Mouse (Mus musculus): ENCODE measurements around the gene Tnrc6c. TPM values are rescaled to one million over a fixed set of nuclear protein-coding genes. Genes with fewer than 3 reads are reported as not detected.

Tnrc6c gene
- polyA plus RNA-seq, 1 experiment from 2014 or later = 18.8 TPM

GRCm38 (mm10) chr11:117674531-117674930 is 20.4 kb downstream of the Tnrc6c start:
- ATAC-seq (replicated peaks; ENCODE audit: low FRiP score) = no peak
- Histone ChIP-seq H3K27me3 (ENCODE audit: control insufficient read depth, insufficient read depth, low read length) (no peaks in the 10 kb centered on the region), H3K4me1 (replicated peaks; ENCODE audit: control insufficient read depth, insufficient read depth, low read length) (peaks cover 4% of the 10 kb centered on the region; the same call in 1 of the 2 replicates), H3K36me3 (ENCODE audit: control insufficient read depth, insufficient read depth, low read length) (no peaks in the 10 kb centered on the region), H3K9me3 (ENCODE audit: control insufficient read depth, low read length) (no peaks in the 10 kb centered on the region), H3K4me3 (ENCODE audit: low read depth, low read length) (no peak overlapping the region), H3K4me2 (ENCODE audit: low read depth, low read length, severe bottlenecking) (no peak overlapping the region), H3K27ac (ENCODE audit: low read depth, low read length) (no peak overlapping the region), H3K9ac (ENCODE audit: low read length) (no peak overlapping the region)
- no peak for DNase-seq (ENCODE audit: low spot score)
- 91% methylated on average over 1 of the region's 1 CpGs for WGBS

GRCm38 (mm10) chr11:117676649-117677048 is 22.6 kb downstream of the Tnrc6c start:
- Histone ChIP-seq H3K27ac (ENCODE audit: low read depth, low read length) (no peak overlapping the region), H3K4me2 (ENCODE audit: low read depth, low read length, severe bottlenecking) (no peak overlapping the region), H3K9ac (ENCODE audit: low read length) (no peak overlapping the region), H3K4me3 (ENCODE audit: low read depth, low read length) (no peak overlapping the region), H3K27me3 (ENCODE audit: control insufficient read depth, insufficient read depth, low read length) (no peaks in the 10 kb centered on the region), H3K9me3 (ENCODE audit: control insufficient read depth, low read length) (no peaks in the 10 kb centered on the region), H3K36me3 (ENCODE audit: control insufficient read depth, insufficient read depth, low read length) (no peaks in the 10 kb centered on the region), H3K4me1 (replicated peaks; ENCODE audit: control insufficient read depth, insufficient read depth, low read length) (peaks cover 4% of the 10 kb centered on the region; the same call in 1 of the 2 replicates)
- DNase-seq (ENCODE audit: low spot score) (no peak), ATAC-seq (replicated peaks; ENCODE audit: low FRiP score) (no peak)
- WGBS = 5% methylated on average over 2 of the region's 2 CpGs

- no peaks in the 10 kb centered on the region for H3K36me3 ChIP-seq (ENCODE audit: control insufficient read depth, insufficient read depth, low read length)
- no peak overlapping the region for H3K27ac ChIP-seq (ENCODE audit: low read depth, low read length)
- H3K4me2 ChIP-seq (ENCODE audit: low read depth, low read length, severe bottlenecking) = no peak overlapping the region
- DNase-seq (ENCODE audit: low spot score) = no peak
- no peak overlapping the region for H3K9ac ChIP-seq (ENCODE audit: low read length)
- no peak overlapping the region for H3K4me3 ChIP-seq (ENCODE audit: low read depth, low read length)
- 71% methylated on average over 3 of the region's 3 CpGs for WGBS
- no peaks in the 10 kb centered on the region for H3K9me3 ChIP-seq (ENCODE audit: control insufficient read depth, low read length)
- no peaks in the 10 kb centered on the region for H3K27me3 ChIP-seq (ENCODE audit: control insufficient read depth, insufficient read depth, low read length)
- peaks cover 4% of the 10 kb centered on the region; the same call in 1 of the 2 replicates for H3K4me1 ChIP-seq (replicated peaks; ENCODE audit: control insufficient read depth, insufficient read depth, low read length)
- no peak for ATAC-seq (replicated peaks; ENCODE audit: low FRiP score)
Observed at GRCm38 (mm10) chr11:117677111-117677510, 23.0 kb downstream of the Tnrc6c start.

- Histone ChIP-seq H3K27ac (ENCODE audit: low read depth, low read length) (no peak overlapping the region), H3K4me3 (ENCODE audit: low read depth, low read length) (no peak overlapping the region), H3K36me3 (ENCODE audit: control insufficient read depth, insufficient read depth, low read length) (no peaks in the 10 kb centered on the region), H3K4me1 (replicated peaks; ENCODE audit: control insufficient read depth, insufficient read depth, low read length) (peaks cover 4% of the 10 kb centered on the region; the same call in 1 of the 2 replicates), H3K27me3 (ENCODE audit: control insufficient read depth, insufficient read depth, low read length) (no peaks in the 10 kb centered on the region), H3K9me3 (ENCODE audit: control insufficient read depth, low read length) (no peaks in the 10 kb centered on the region), H3K4me2 (ENCODE audit: low read depth, low read length, severe bottlenecking) (no peak overlapping the region), H3K9ac (ENCODE audit: low read length) (no peak overlapping the region)
- DNase-seq (ENCODE audit: low spot score) (no peak), ATAC-seq (replicated peaks; ENCODE audit: low FRiP score) (no peak)
- WGBS = 86% methylated on average over 3 of the region's 3 CpGs
Observed at GRCm38 (mm10) chr11:117677594-117677993, 23.5 kb downstream of the Tnrc6c start.

GRCm38 (mm10) chr11:117678155-117678554 is 24.1 kb downstream of the Tnrc6c start:
- no peak overlapping the region for H3K27ac ChIP-seq (ENCODE audit: low read depth, low read length)
- peaks cover 4% of the 10 kb centered on the region; the same call in 1 of the 2 replicates for H3K4me1 ChIP-seq (replicated peaks; ENCODE audit: control insufficient read depth, insufficient read depth, low read length)
- no peak for ATAC-seq (replicated peaks; ENCODE audit: low FRiP score)
- no peaks in the 10 kb centered on the region for H3K27me3 ChIP-seq (ENCODE audit: control insufficient read depth, insufficient read depth, low read length)
- H3K36me3 ChIP-seq (ENCODE audit: control insufficient read depth, insufficient read depth, low read length) = no peaks in the 10 kb centered on the region
- WGBS = 94% methylated on average over 4 of the region's 4 CpGs
- no peak overlapping the region for H3K9ac ChIP-seq (ENCODE audit: low read length)
- no peak overlapping the region for H3K4me3 ChIP-seq (ENCODE audit: low read depth, low read length)
- no peaks in the 10 kb centered on the region for H3K9me3 ChIP-seq (ENCODE audit: control insufficient read depth, low read length)
- no peak overlapping the region for H3K4me2 ChIP-seq (ENCODE audit: low read depth, low read length, severe bottlenecking)
- DNase-seq (ENCODE audit: low spot score) = no peak

- ATAC-seq (replicated peaks; ENCODE audit: low FRiP score) = no peak
- no peaks in the 10 kb centered on the region for H3K9me3 ChIP-seq (ENCODE audit: control insufficient read depth, low read length)
- no peak for DNase-seq (ENCODE audit: low spot score)
- H3K4me2 ChIP-seq (ENCODE audit: low read depth, low read length, severe bottlenecking) = no peak overlapping the region
- H3K9ac ChIP-seq (ENCODE audit: low read length) = no peak overlapping the region
- no peak overlapping the region for H3K27ac ChIP-seq (ENCODE audit: low read depth, low read length)
- no peak overlapping the region for H3K4me3 ChIP-seq (ENCODE audit: low read depth, low read length)
- no peaks in the 10 kb centered on the region for H3K36me3 ChIP-seq (ENCODE audit: control insufficient read depth, insufficient read depth, low read length)
- no peaks in the 10 kb centered on the region for H3K27me3 ChIP-seq (ENCODE audit: control insufficient read depth, insufficient read depth, low read length)
- WGBS = 71% methylated on average over 2 of the region's 2 CpGs
- H3K4me1 ChIP-seq (replicated peaks; ENCODE audit: control insufficient read depth, insufficient read depth, low read length) = peaks cover 4% of the 10 kb centered on the region; the same call in 1 of the 2 replicates
Observed at GRCm38 (mm10) chr11:117678740-117679139, 24.7 kb downstream of the Tnrc6c start.

- no peak for DNase-seq (ENCODE audit: low spot score)
Observed at GRCm38 (mm10) chr11:117684640-117685039, 30.6 kb downstream of the Tnrc6c start.

GRCm38 (mm10) chr11:117685461-117685860 is 31.4 kb downstream of the Tnrc6c start:
- no peaks in the 10 kb centered on the region for H3K36me3 ChIP-seq (ENCODE audit: control insufficient read depth, insufficient read depth, low read length)
- no peaks in the 10 kb centered on the region for H3K27me3 ChIP-seq (ENCODE audit: control insufficient read depth, insufficient read depth, low read length)
- H3K4me1 ChIP-seq (replicated peaks; ENCODE audit: control insufficient read depth, insufficient read depth, low read length) = peaks cover 5% of the 10 kb centered on the region; the same call in 1 of the 2 replicates
- DNase-seq (ENCODE audit: low spot score) = no peak
- H3K4me3 ChIP-seq (ENCODE audit: low read depth, low read length) = no peak overlapping the region
- H3K9me3 ChIP-seq (ENCODE audit: control insufficient read depth, low read length) = no peaks in the 10 kb centered on the region
- H3K27ac ChIP-seq (ENCODE audit: low read depth, low read length) = no peak overlapping the region
- no peak overlapping the region for H3K9ac ChIP-seq (ENCODE audit: low read length)
- no peak for ATAC-seq (replicated peaks; ENCODE audit: low FRiP score)
- 77% methylated on average over 3 of the region's 3 CpGs for WGBS
- H3K4me2 ChIP-seq (ENCODE audit: low read depth, low read length, severe bottlenecking) = no peak overlapping the region

More at GRCm38 (mm10) chr11:117684640-117685039, 30.6 kb downstream of the Tnrc6c start:
- Histone ChIP-seq H3K27ac (ENCODE audit: low read depth, low read length) (no peak overlapping the region), H3K9ac (ENCODE audit: low read length) (no peak overlapping the region), H3K9me3 (ENCODE audit: control insufficient read depth, low read length) (no peaks in the 10 kb centered on the region), H3K4me3 (ENCODE audit: low read depth, low read length) (no peak overlapping the region), H3K4me1 (replicated peaks; ENCODE audit: control insufficient read depth, insufficient read depth, low read length) (peaks cover 5% of the 10 kb centered on the region; the same call in 1 of the 2 replicates), H3K36me3 (ENCODE audit: control insufficient read depth, insufficient read depth, low read length) (no peaks in the 10 kb centered on the region), H3K4me2 (ENCODE audit: low read depth, low read length, severe bottlenecking) (no peak overlapping the region), H3K27me3 (ENCODE audit: control insufficient read depth, insufficient read depth, low read length) (no peaks in the 10 kb centered on the region)
- 28% methylated on average over 5 of the region's 5 CpGs for WGBS
- ATAC-seq (replicated peaks; ENCODE audit: low FRiP score) = no peak

GRCm38 (mm10) chr11:117686021-117686420 is 31.9 kb downstream of the Tnrc6c start:
- Histone ChIP-seq H3K36me3 (ENCODE audit: control insufficient read depth, insufficient read depth, low read length) (no peaks in the 10 kb centered on the region), H3K4me2 (ENCODE audit: low read depth, low read length, severe bottlenecking) (no peak overlapping the region), H3K4me3 (ENCODE audit: low read depth, low read length) (no peak overlapping the region), H3K27ac (ENCODE audit: low read depth, low read length) (no peak overlapping the region), H3K9ac (ENCODE audit: low read length) (no peak overlapping the region), H3K9me3 (ENCODE audit: control insufficient read depth, low read length) (no peaks in the 10 kb centered on the region), H3K4me1 (replicated peaks; ENCODE audit: control insufficient read depth, insufficient read depth, low read length) (peaks cover 5% of the 10 kb centered on the region; the same call in 1 of the 2 replicates), H3K27me3 (ENCODE audit: control insufficient read depth, insufficient read depth, low read length) (no peaks in the 10 kb centered on the region)
- ATAC-seq (replicated peaks; ENCODE audit: low FRiP score) = no peak
- DNase-seq (ENCODE audit: low spot score) = no peak
- 65% methylated on average over 8 of the region's 8 CpGs for WGBS

Measured in forebrain, embryonic 11.5 days (tissue).